Mouse (Mus musculus) embryonic facial prominence, embryonic 12.5 days (tissue): ENCODE data around the gene Nfkbia. TPM values are rescaled to one million over a fixed set of nuclear protein-coding genes. Genes with fewer than 3 reads are reported as not detected.

Source experiments
- ATAC-seq: fragments of 200-750 bp; cut with Nextera tagmentation; 2 replicates; pipeline ENCODE4 v1.8.0; 2017; ENCODE audit not compliant: insufficient number of reproducible peaks, insufficient read depth, low FRiP score, low TSS enrichment
- H3K27ac ChIP-seq: fragments of 300-500 bp; sonication (generic); 2 replicates; pipeline ENCODE4 v1.5.1; 2016; ENCODE audit warnings: mild to moderate bottlenecking
- H3K27me3 ChIP-seq: fragments of 300-500 bp; sonication (generic); 2 replicates; pipeline ENCODE4 v1.6.1; 2016; ENCODE audit warnings: mild to moderate bottlenecking, moderate library complexity
- H3K36me3 ChIP-seq: fragments of 300-500 bp; sonication (generic); 2 replicates; pipeline ENCODE4 v1.6.1; 2016; ENCODE audit warnings: mild to moderate bottlenecking
- H3K4me1 ChIP-seq: fragments of 300-500 bp; sonication (generic); 2 replicates; pipeline ENCODE4 v1.6.1; 2016
- H3K4me2 ChIP-seq: fragments of 300-500 bp; sonication (generic); replicated peaks from 2 replicates; pipeline ENCODE4 v1.6.1; 2016; ENCODE audit warnings: mild to moderate bottlenecking, moderate library complexity
- H3K4me3 ChIP-seq: fragments of 300-500 bp; sonication (generic); 2 replicates; pipeline ENCODE4 v1.5.1; 2016; ENCODE audit warnings: mild to moderate bottlenecking
- H3K9ac ChIP-seq: fragments of 300-500 bp; sonication (generic); 2 replicates; pipeline ENCODE4 v1.6.1; 2016; ENCODE audit warnings: mild to moderate bottlenecking, moderate library complexity
- H3K9me3 ChIP-seq: fragments of 300-500 bp; sonication (generic); 2 replicates; pipeline ENCODE4 v1.6.1; 2016; ENCODE audit warnings: mild to moderate bottlenecking, moderate library complexity
- WGBS: fragments of 180-500 bp; shearing (Covaris S2); methylation state at CpG from one replicate; pipeline ENCODE4 v1.1.7; 2016; 5-methylcytosine and 5-hydroxymethylcytosine counted together
- polyA plus RNA-seq: library from polyadenylated mRNA; unstranded; fragments of >200 nt; fragmentation: Nextera tagmentation; extraction: Ambion mirVana; gene quantifications from 2 replicates; pipeline ENCODE4 v1.2.1, GENCODE M21; 2016

The Nfkbia gene
- polyA plus RNA-seq, 1 experiment from 2014 or later, result 78.3 TPM

DNA sequence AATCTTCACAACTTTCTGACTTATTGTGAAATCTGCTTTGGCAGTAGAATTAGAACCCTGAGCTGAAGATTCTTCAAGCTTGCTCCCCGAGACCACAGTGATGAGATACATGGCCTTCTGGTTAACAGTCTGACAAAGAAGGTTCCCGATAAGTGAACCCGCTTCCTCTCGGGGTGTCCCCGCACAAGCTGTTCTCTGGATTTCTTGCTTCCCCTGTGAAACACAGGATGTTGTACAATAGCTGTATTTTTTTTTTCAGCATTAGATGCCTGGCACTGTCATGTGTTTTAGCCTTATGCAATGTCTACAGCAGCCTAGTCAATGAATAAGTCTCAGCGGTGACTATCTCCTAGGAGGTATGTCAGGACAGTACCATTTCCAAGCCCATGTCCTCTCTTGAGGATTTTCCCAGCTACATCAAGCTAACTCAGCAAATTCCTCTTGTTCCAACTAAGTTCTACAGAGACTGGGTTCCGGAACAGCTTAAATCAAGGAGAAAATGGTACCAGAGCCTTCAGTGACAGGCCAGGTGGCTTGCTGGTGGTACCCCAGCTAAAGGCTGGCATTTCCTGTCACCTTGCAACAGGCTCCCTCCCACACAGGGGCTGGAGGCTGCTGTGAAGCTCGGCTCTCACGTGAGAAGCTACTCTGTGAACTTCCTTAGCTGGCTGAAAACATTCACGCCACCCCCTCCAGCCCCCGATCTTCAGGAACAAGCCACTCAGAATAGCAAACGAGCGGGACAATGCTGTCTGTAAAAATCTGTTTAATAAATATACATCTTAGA lies 3.6 kb downstream of the Nfkbia start:
- peaks cover 39% of the 10 kb centered on the region for H3K36me3 ChIP-seq
- H3K4me2 ChIP-seq, result no peak overlapping the region
- 82% methylated on average over 13 of the region's 13 CpGs for WGBS
- no peaks in the 10 kb centered on the region for H3K9me3 ChIP-seq
- peaks cover 21% of the 10 kb centered on the region for H3K4me1 ChIP-seq
- ATAC-seq, result no peak
- no peak overlapping the region for H3K27ac ChIP-seq
- H3K9ac ChIP-seq, result no peak overlapping the region
- H3K27me3 ChIP-seq, result no peaks in the 10 kb centered on the region
- H3K4me3 ChIP-seq, result no peak overlapping the region

DNA sequence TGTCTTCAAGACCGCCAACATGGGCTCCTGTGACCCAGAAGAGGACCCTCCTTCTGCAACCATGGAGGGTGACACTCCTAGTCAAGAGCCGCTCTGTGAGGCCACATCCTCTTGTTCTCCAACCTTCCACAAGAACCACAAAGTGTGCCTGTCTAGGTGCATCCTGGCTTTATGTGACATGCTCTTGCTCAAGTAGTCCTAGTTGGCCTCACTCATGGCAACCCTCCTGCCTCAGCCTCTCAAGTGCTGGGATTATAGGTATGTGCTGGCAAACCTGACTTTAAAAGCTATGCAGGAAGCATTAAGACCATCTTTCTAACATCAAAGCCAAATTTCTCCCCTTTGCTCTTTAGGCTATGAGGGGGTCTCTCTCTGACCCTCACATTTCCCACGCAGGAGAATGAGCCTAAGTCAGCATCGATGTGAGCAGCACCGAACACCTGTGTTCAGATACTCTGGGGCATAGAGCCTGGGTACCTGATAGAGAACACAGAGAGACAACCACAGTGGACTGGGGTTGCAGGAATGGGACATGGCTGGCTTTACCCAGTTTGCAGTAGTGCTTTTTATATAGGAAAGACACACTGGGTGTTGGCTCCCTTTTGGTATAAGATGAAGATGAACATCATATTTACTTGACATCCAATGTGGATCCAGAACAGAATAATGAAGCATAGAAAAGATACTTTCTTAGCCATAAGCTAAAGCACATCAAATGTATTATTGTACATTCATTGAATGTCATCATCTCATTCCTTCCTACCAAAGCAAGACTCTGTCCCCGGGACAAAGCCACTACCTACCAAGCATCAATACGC lies 4.4 kb downstream of the Nfkbia start:
- Histone ChIP-seq H3K27ac (no peak overlapping the region), H3K9ac (no peak overlapping the region), H3K36me3 (peaks cover 39% of the 10 kb centered on the region), H3K4me3 (no peak overlapping the region), H3K27me3 (no peaks in the 10 kb centered on the region), H3K9me3 (no peaks in the 10 kb centered on the region), H3K4me1 (peaks cover 17% of the 10 kb centered on the region), H3K4me2 (no peak overlapping the region)
- WGBS, result 95% methylated on average over 7 of the region's 7 CpGs
- ATAC-seq, result no peak

DNA sequence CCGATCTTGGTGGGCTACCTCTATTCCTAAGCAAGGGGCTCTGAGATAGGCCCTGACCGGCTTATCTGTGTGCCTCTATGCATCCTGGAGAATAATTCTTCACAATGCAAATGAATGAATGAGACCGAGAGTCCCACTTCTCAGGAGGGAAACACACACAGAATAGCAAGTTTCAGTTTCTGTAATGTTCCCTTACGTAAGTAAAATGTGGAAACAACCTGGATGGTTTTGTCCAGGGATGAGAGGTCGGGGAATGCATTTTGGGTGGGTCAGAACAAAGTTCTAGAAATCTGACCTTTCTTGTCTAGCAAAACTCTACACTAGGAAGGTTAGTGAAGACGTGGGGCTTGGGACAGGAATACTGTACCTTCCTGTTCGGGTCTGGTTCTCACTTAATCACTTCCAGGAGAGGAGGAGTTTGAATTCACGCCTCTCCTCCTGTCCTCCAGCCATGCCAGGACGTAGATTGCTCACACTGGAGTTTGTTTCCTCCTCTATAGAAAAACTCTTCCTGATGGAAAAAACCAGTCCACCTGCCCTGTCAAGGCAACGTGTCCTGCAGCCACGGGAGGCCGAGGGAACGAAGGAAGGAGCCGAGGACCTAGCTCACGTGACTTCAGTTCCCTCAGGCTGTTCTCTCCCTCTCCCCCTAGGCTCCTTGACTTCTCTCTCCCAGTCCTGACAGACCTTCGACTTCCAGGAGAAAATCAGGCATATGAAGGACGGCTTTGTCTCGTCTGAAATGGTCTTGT lies 5.3 kb downstream of the Nfkbia start:
- WGBS, result 66% methylated on average over 18 of the region's 18 CpGs
- H3K4me1 ChIP-seq, result peaks cover 14% of the 10 kb centered on the region
- H3K36me3 ChIP-seq, result peaks cover 39% of the 10 kb centered on the region
- H3K9ac ChIP-seq, result no peak overlapping the region
- no peak for ATAC-seq
- H3K9me3 ChIP-seq, result no peaks in the 10 kb centered on the region
- H3K4me2 ChIP-seq, result no peak overlapping the region
- H3K27ac ChIP-seq, result no peak overlapping the region
- no peak overlapping the region for H3K4me3 ChIP-seq
- H3K27me3 ChIP-seq, result no peaks in the 10 kb centered on the region

DNA sequence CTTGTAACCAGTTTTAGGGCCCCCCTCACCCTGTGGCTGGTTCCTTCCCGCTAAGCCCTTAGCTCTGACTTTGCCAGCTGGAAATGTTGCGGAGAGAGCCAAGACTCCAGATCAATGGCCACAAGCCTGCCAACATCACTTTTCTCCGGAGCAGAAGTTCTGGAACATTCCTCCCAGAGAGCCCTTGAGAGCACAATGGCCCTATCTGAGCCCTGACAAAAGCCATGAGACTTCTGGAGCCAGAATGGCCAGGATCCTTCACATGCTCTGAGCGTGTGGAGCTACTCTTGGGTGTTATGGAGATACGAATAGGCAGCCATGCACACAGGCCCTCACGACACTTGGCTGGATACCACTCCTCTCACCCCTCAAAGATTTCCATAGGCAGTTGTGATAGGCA lies 7.6 kb downstream of the Nfkbia start:
- Histone ChIP-seq H3K36me3 (peaks cover 28% of the 10 kb centered on the region), H3K9me3 (no peaks in the 10 kb centered on the region), H3K4me1 (no peaks in the 10 kb centered on the region), H3K4me3 (no peak overlapping the region), H3K9ac (no peak overlapping the region), H3K4me2 (no peak overlapping the region), H3K27ac (no peak overlapping the region), H3K27me3 (no peaks in the 10 kb centered on the region)
- no peak for ATAC-seq
- 94% methylated on average over 6 of the region's 6 CpGs for WGBS

DNA sequence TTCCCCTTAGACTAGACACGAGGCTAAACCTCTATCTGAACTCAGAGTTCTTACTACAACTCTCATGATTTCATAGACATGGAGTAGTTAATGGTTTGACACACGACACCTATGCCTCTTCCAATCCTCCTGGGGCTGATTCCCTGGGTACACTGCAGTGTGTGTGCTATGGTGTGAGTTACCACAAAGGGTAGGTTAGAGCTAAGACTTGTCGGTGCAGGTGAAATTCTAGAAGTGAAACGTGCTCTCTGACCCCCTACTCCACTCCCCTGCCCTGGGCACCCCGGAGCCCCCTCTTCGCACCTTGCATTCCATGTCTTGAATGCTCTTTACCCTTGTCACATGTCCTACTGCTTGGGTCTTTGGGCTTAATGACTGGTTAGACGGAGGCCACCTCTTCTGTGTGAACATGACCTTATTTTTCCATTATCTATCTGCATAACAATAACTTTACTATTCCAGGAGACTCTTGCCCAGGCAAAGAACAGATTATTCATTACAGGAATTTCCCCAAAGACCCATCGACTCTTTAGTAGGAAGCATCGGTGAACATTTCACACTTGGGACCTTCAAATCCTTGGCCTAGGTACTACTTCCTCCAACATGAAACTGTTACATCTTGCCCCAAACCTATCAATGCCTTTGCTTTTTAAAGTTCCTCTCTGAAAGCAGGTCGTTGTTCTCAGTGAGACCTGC lies 8.2 kb downstream of the Nfkbia start:
- 0 out of 2 replicates have a peak, but pooled peaks have one; percentile 18 for ATAC-seq
- Histone ChIP-seq H3K9ac (no peak overlapping the region), H3K9me3 (no peaks in the 10 kb centered on the region), H3K36me3 (peaks cover 25% of the 10 kb centered on the region), H3K27ac (no peak overlapping the region), H3K27me3 (no peaks in the 10 kb centered on the region), H3K4me2 (no peak overlapping the region), H3K4me3 (no peak overlapping the region), H3K4me1 (no peaks in the 10 kb centered on the region)
- WGBS, result 63% methylated on average over 10 of the region's 10 CpGs

DNA sequence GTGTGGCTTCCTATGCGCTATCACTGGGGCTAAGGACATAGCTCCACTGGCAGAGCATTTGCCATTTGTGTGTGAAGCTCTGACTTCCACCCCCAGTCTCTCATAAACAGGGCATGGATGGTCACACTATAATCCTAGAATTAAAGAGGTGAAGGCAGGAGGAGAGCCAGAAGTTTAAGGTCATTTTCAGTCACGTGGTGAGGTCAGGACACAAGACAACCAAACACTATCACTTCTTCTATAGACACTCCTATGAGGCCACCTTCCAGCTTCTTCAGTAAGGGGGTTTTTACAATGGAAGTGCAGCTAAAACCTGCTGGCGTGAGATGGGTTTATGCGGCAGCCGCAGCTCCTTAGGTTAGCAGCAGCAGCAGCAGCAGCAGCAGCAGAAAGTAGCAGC lies 8.9 kb downstream of the Nfkbia start:
- Histone ChIP-seq H3K27me3 (no peaks in the 10 kb centered on the region), H3K9ac (no peak overlapping the region), H3K27ac (no peak overlapping the region), H3K4me3 (no peak overlapping the region), H3K36me3 (peaks cover 19% of the 10 kb centered on the region), H3K4me2 (no peak overlapping the region), H3K4me1 (no peaks in the 10 kb centered on the region), H3K9me3 (no peaks in the 10 kb centered on the region)
- no peak for ATAC-seq
- WGBS, result 71% methylated on average over 5 of the region's 5 CpGs

DNA sequence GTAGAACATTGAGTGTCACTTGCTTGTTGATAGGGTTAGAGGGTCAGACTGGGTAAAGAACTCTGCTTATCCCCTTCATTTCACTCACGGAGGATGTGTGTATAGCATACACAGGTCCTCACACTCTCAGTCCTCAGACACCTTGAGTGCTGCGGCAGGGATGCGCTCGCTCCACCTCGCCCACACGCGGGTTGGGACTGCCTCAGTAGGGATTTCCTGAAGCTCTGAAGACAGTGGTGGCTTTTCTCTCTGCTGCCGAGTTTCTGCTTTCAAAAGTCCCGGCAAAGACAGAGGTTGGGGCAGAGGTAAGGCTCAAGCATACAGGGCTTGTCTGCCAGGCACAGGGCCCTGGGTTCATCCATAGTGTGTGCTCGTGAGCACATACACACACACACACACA lies 9.7 kb downstream of the Nfkbia start:
- no peak overlapping the region for H3K27ac ChIP-seq
- no peaks in the 10 kb centered on the region for H3K4me1 ChIP-seq
- peaks cover 10% of the 10 kb centered on the region for H3K36me3 ChIP-seq
- no peak overlapping the region for H3K4me2 ChIP-seq
- WGBS, result 79% methylated on average over 10 of the region's 10 CpGs
- no peak overlapping the region for H3K9ac ChIP-seq
- H3K9me3 ChIP-seq, result no peaks in the 10 kb centered on the region
- H3K27me3 ChIP-seq, result no peaks in the 10 kb centered on the region
- H3K4me3 ChIP-seq, result no peak overlapping the region
- ATAC-seq, result no peak

DNA sequence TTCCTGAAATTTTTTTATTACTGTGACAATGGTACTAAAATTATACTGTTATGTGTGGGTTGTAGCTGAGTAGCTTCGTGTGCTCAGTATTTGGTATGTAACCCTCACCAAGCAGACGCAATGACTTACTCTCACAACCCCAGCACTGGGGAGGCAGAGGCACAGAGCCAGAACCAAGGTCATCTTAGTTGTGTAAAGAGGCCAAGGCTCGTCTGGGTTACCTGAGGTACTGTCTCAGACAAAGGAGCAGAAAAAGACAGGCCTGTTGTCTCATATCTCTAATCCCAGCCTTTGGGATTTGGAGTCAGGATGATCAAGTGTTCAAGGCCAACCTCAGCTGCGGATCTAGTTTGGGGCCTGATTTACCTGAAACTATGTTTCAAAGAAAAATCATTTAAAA lies 10.7 kb downstream of the Nfkbia start:
- 82% methylated on average over 4 of the region's 4 CpGs for WGBS

DNA sequence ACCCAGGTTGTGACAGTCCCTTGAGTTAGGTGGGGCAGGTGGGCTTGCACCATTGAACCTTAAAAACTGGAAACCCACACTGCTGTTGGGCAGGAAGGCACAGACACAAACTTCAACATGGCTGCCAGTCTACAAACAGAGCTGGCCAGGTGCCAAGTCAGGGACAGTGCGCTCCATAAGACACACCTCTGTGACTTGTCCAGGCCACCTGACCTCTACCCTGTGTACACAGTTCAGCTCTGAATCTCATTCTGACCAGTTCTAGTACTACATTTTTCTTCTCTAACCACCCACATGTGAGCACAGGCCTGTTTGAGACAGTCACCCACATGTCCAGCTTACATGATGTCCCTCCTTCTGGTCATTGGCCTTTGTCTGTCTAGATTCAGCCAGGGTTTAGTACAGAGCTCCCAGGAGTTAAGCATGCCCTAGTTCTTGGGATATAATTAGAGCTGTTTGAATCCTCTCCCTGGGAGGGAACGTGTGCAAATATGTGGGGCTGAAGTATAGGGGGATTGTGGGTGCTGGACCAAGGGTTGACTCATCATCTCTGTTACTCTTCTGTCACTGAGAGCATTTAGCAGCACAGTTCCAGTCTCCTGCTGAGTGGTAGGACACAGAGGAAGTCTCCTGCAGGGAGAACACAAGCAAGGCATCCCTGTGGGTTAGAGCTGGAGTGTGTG lies 11.8 kb downstream of the Nfkbia start:
- Histone ChIP-seq H3K4me1 (no peaks in the 10 kb centered on the region), H3K36me3 (no peaks in the 10 kb centered on the region), H3K4me3 (no peak overlapping the region), H3K4me2 (no peak overlapping the region), H3K9ac (no peak overlapping the region), H3K27me3 (no peaks in the 10 kb centered on the region), H3K9me3 (no peaks in the 10 kb centered on the region), H3K27ac (no peak overlapping the region)
- ATAC-seq, result no peak; the same call in 1 of the 2 replicates
- 83% methylated on average over 2 of the region's 2 CpGs for WGBS

More for the DNA sequence above, 10.7 kb downstream of the Nfkbia start:
- peaks cover 2% of the 10 kb centered on the region; the same call in 1 of the 2 replicates for H3K36me3 ChIP-seq
- H3K27me3 ChIP-seq, result no peaks in the 10 kb centered on the region
- no peak for ATAC-seq
- no peak overlapping the region for H3K9ac ChIP-seq
- H3K4me1 ChIP-seq, result no peaks in the 10 kb centered on the region
- no peak overlapping the region for H3K4me3 ChIP-seq
- H3K9me3 ChIP-seq, result no peaks in the 10 kb centered on the region
- H3K4me2 ChIP-seq, result no peak overlapping the region
- no peak overlapping the region for H3K27ac ChIP-seq

DNA sequence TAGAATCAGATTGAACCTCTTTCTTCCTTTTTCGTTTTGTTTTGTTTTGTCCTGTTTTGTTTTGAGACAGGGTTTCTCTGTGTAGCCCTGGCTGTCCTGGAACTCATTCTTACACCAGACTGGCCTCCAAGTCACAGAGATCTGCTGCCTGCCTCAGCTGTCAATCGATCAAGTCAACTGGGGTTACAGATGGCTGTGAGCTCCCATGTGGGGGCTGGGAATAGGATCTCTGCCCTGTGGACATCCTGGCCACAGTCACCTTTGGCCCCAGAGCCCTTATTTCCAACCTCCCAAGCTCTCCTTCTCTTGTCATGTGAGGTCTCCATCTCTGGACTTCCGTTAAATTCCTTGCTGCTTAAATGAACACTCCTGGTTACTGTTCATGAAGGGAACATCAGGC lies 13.5 kb downstream of the Nfkbia start:
- Histone ChIP-seq H3K4me1 (no peaks in the 10 kb centered on the region), H3K36me3 (no peaks in the 10 kb centered on the region), H3K27ac (no peak overlapping the region), H3K4me3 (no peak overlapping the region), H3K4me2 (no peak overlapping the region), H3K9ac (no peak overlapping the region), H3K27me3 (no peaks in the 10 kb centered on the region), H3K9me3 (no peaks in the 10 kb centered on the region)
- WGBS, result 30% methylated on average over 3 of the region's 3 CpGs
- no peak for ATAC-seq

DNA sequence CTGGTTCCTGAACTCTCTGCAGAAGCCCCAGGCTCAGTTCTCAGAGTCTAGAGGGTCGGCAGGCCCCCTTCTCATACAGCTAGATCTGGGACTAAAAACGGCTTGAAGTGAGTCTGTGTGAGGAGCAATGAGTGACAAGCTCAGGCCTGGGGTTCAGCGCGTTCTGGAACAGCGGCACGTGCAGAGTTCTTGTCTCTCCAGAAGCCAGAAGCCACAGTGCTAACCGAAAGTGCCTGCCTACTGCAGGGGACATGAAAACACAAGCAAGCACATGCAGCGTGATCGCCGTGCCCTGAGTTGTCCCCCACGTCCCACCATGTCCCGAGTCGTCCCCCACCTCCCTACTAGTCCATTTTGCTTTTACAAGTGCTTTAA lies 18.3 kb downstream of the Nfkbia start:
- Histone ChIP-seq H3K9me3 (no peaks in the 10 kb centered on the region), H3K27ac (no peak overlapping the region), H3K4me3 (no peak overlapping the region), H3K4me1 (peaks cover 14% of the 10 kb centered on the region; the same call in 1 of the 2 replicates), H3K9ac (no peak overlapping the region), H3K27me3 (no peaks in the 10 kb centered on the region), H3K4me2 (no peak overlapping the region), H3K36me3 (no peaks in the 10 kb centered on the region)
- ATAC-seq, result no peak
- 78% methylated on average over 13 of the region's 13 CpGs for WGBS
